14 mouse cellular contexts compared by ENCODE assay signal in the genomic region with DNA sequence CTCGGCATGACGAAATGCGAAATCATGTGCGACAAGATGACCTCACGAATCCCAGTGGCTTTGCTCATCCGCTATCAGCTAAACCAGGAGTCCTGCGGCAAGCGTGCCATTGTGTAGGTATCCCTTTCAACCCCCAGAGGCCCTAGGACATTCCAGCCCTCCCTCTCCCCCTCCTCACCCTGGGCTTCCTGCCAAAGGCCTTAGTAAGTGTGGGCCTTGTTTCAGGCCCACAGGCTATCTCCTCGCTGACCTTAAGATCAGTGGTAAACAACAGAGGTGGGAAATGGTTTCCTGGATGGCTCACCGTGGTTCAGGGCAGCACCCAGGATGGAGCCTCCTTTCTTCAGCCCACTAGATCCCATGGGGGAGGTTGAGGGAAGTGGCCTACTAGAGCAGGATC. TPM values are rescaled to one million over a fixed set of nuclear protein-coding genes. Genes with fewer than 3 reads are reported as not detected.
A peak's percentile ranks its signal among the peaks of the same experiment; 100 is the strongest.
DNase-seq lines count a peak whose midpoint lies in the region; ATAC-seq lines count a peak whose summit lies in the region.
"Had no signal": no experiment of that assay in that cellular context is flagged by ENCODE, and none has a peak within 500 bp of the region (broad histone marks: within the 10 kb centered on the region; RNA-seq: fewer than 3 reads in every experiment).

No protein-coding gene starts in this region.

- H3K27me3 ChIP-seq in kidney, embryonic 15.5 days: peaks cover 21% of the 10 kb centered on the region
- 0 out of 2 replicates have a peak, but pooled peaks cover 2% of the 10 kb centered on the region for H3K27me3 ChIP-seq in intestine, embryonic 16.5 days (replicated peaks; ENCODE audit: control insufficient read depth, insufficient read depth, low read length)
- H3K27me3 ChIP-seq: hindbrain, embryonic 15.5 days had no signal

- intact Hi-C loops in gastrocnemius, postnatal 36 days (cut with DNase I): no loop called here

- WGBS in kidney, embryonic 15.5 days: 66% methylated on average over 10 of the region's 10 CpGs
- WGBS in intestine, embryonic 16.5 days: 63% methylated on average over 10 of the region's 10 CpGs

- H3K4me3 ChIP-seq in kidney, embryonic 15.5 days (replicated peaks): no peak overlapping the region
- no peak overlapping the region for H3K4me3 ChIP-seq in intestine, embryonic 16.5 days (ENCODE audit: low read length)
- H3K4me3 ChIP-seq: hindbrain, embryonic 15.5 days; limb, embryonic 15.5 days had no signal

- no peak overlapping the region for H3K9ac ChIP-seq in kidney, embryonic 15.5 days
- H3K9ac ChIP-seq in intestine, embryonic 16.5 days (ENCODE audit: low read depth, low read length): peak overlapping the region; percentile 44
- H3K9ac ChIP-seq: hindbrain, embryonic 15.5 days; limb, embryonic 15.5 days had no signal

- H3K9me3 ChIP-seq in kidney, embryonic 15.5 days (replicated peaks): no peaks in the 10 kb centered on the region
- no peaks in the 10 kb centered on the region for H3K9me3 ChIP-seq in intestine, embryonic 16.5 days (ENCODE audit: control insufficient read depth, low read length)
- H3K9me3 ChIP-seq: hindbrain, embryonic 15.5 days; limb, embryonic 15.5 days had no signal

- H3K36me3 ChIP-seq in kidney, embryonic 15.5 days: no peaks in the 10 kb centered on the region
- no peaks in the 10 kb centered on the region for H3K36me3 ChIP-seq in intestine, embryonic 16.5 days (ENCODE audit: control insufficient read depth, insufficient read depth, low read length)
- H3K36me3 ChIP-seq: hindbrain, embryonic 15.5 days; limb, embryonic 15.5 days had no signal

- peaks cover 39% of the 10 kb centered on the region for H3K4me1 ChIP-seq in kidney, embryonic 15.5 days
- H3K4me1 ChIP-seq in intestine, embryonic 16.5 days (ENCODE audit: control insufficient read depth, insufficient read depth, low read length): peaks cover 30% of the 10 kb centered on the region

- ATAC-seq in kidney, embryonic 15.5 days (replicated peaks; ENCODE audit: low FRiP score): no peak
- ATAC-seq in intestine, embryonic 16.5 days: no peak; the same call in 1 of the 2 replicates

- peak overlapping the region; percentile 82 for H3K27ac ChIP-seq in kidney, embryonic 15.5 days
- peak overlapping the region; percentile 94 for H3K27ac ChIP-seq in intestine, embryonic 16.5 days (ENCODE audit: low read length)
- H3K27ac ChIP-seq: hindbrain, embryonic 15.5 days; limb, embryonic 15.5 days had no signal

- 0 out of 2 replicates have a peak overlapping the region, but pooled peaks have one; percentile 19 for H3K4me2 ChIP-seq in kidney, embryonic 15.5 days
- H3K4me2 ChIP-seq in intestine, embryonic 16.5 days (ENCODE audit: low read depth, low read length): no peak overlapping the region
- H3K4me2 ChIP-seq: hindbrain, embryonic 15.5 days; limb, embryonic 15.5 days had no signal

- no peak for DNase-seq in kidney, adult 8-10 months
- DNase-seq in testis, postnatal 10 days (ENCODE audit: low spot score): peak; percentile 54
- no peak for DNase-seq in testis, postnatal 14 days (ENCODE audit: low spot score)
- DNase-seq in gastrocnemius, postnatal 36 days: no peak
- no peak for DNase-seq in cerebellum, adult 11-12 months
- DNase-seq: adrenal gland, postnatal 10 days; cerebellum, adult 9-11 months; right cerebral cortex, postnatal 14 days; thymus, postnatal 14 days had no signal

RNA-seq across cellular contexts. Expression of gene Cx3cl1, which starts 6.2 kb away (rescaled TPM):
- polyA plus RNA-seq in kidney, embryonic 15.5 days (2015; fragmentation: Nextera tagmentation; extraction: Ambion mirVana): 9.6 and 9.8 TPM in 2 replicates
- polyA plus RNA-seq in intestine, embryonic 16.5 days (2015; fragmentation: Nextera tagmentation; extraction: Ambion mirVana): 34.7 and 47.2 TPM in 2 replicates
- 1 to 10 TPM in 1 of 2 experiments, under 1 TPM in 1; 0.52 to 1.6 TPM for total RNA-seq in gastrocnemius, postnatal 36 days (2021)
- total RNA-seq: MEL had no signal

RNA-seq across cellular contexts. Expression of gene Ccl17, which starts 32.2 kb away (rescaled TPM):
- not detected in 2 replicates for polyA plus RNA-seq in kidney, embryonic 15.5 days (2015; fragmentation: Nextera tagmentation; extraction: Ambion mirVana)
- 0.29 and 1.3 TPM in 2 replicates for polyA plus RNA-seq in intestine, embryonic 16.5 days (2015; fragmentation: Nextera tagmentation; extraction: Ambion mirVana)
- not detected for total RNA-seq in gastrocnemius, postnatal 36 days (2021)
- total RNA-seq: MEL had no signal
- polyA plus RNA-seq: limb, embryonic 15.5 days had no signal

RNA-seq across cellular contexts. Expression of gene Ccl22, which starts 32.6 kb away (rescaled TPM):
- polyA plus RNA-seq in kidney, embryonic 15.5 days (2015; fragmentation: Nextera tagmentation; extraction: Ambion mirVana): not detected in 2 replicates
- 0.10 TPM in 1 of 2 replicates, not detected in the other for polyA plus RNA-seq in intestine, embryonic 16.5 days (2015; fragmentation: Nextera tagmentation; extraction: Ambion mirVana)
- total RNA-seq in gastrocnemius, postnatal 36 days (2021): not detected
- total RNA-seq: MEL had no signal
- polyA plus RNA-seq: hindbrain, embryonic 15.5 days; limb, embryonic 15.5 days had no signal
